Mouse (Mus musculus) spleen, adult 18-20 months (tissue): ENCODE measurements around the gene Ptprk.

Experiments
- DNase-seq, 2 experiments: peaks; one replicate each; pipeline ENCODE4 v3.0.0; 2022; ENCODE audit warnings: mixed read lengths in 2 of 2

Ptprk gene

DNA sequence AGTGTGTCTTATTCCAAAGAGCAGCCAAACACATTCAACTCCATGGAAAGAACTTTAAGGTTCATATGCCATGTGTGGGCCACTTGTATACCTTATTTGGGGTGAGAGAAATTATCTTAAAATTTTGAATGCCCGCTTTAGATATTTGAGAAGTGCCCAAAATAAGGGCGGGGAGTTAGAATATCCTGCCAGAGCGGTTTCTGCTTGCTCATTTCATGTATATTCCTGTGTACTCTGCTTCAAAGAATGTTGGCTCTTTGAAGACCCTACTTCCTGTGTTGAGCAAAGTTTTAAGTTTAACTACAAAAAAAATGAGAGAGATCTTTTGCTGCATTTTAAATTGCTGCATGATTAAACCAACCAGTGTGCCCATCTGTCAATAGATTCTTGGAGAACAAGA, 492.8 kb downstream of the Ptprk start:
- DNase-seq: no peak

DNA sequence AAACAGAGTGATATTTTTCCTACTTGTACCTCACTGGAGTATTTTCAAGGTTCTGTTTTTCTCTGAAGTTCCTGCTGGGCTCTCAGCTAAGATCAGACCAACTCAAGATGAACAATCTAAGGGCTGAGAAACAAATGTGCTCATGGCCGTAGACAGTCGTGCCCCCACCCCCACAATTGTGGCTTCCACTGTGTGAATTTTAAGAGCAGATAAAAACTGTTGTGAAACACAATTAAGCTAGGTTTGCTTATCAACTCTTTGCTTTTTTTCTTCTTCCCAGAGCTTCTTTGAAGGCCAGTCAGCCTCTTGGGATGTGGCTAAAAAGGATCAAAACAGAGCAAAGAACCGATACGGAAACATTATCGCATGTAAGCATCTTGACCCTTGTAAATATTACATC, 493.4 kb downstream of the Ptprk start:
- DNase-seq: no peak

DNA sequence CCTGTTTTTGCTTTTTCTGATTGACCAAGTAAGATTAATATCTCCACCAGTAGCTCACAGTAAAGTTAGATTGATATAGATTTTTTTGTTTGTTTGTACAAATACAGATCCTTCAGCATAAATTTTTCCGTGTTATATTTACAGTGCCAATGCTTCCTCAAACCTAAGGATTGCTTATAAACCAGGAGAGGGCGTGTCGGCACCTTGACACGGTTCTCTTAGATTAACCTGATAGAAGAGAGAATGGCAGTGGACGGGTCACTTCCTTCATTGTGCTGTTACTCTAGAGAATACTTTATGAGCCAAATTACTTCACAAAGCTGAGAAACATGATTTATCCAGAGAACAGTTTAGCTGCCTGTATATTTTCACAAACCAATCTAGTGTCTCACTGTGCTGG, 505.0 kb downstream of the Ptprk start:
- no peak for DNase-seq

DNA sequence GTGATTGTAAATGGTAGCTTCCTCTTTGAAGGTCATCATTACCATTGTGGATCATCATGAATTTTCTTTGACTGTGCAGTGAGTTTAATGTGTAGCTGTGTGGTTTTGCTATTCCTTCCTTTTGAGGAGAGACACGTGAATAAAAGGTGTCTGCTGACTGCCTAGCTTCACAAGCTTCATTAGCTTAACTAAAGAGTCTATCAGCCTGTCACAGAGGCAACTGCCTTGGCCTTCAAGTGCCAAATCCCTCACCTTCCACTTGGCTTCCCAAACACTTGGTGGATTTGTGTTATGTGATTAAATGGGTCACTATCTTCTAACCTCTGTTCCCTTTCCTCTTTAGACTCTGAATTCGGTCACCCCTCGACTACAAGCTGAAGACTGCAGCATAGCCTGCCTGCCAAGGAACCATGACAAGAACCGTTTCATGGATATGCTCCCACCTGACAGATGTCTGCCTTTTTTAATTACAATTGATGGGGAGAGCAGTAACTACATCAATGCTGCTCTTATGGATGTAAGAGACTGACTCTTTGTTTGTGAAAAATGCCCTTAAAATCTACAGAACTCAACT, 512.0 kb downstream of the Ptprk start:
- DNase-seq: no peak

DNA sequence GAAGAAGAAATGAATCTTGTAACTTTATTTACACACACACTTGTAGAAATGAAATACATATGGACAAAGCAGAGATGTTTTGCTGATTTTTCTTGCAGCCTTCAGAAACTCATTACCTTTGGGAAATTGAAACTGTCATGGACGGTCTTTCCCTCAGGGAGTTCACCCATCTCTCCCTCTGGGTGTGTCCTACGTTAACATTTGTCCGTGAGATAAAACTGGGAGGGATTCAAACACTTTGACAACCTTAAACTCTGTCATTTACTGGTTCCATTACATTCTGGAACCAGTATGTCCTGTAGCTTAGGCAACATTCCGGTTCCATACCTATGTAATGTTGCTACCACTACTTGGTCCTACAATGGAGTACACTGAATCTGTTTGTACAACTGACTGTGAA, 513.8 kb downstream of the Ptprk start:
- DNase-seq: no peak

DNA sequence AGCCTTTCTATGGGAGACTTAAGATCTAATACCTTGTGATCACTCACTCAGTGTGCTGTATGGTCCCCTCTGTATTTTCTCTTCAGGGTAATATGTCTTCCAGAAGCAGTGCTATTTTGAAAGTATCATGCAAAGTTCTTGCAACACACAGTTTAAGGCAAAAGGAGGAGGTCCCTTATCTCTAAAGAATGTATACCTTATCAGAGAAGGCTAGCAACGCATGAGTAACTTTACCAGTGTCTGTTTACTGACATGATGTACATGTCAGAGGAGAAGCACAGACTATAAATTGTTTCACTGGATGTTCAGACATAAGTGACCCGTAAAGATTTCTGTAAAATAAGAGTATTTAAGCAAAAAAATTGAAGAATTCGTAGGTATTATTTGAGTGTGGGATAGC, 516.2 kb downstream of the Ptprk start:
- DNase-seq: no peak

DNA sequence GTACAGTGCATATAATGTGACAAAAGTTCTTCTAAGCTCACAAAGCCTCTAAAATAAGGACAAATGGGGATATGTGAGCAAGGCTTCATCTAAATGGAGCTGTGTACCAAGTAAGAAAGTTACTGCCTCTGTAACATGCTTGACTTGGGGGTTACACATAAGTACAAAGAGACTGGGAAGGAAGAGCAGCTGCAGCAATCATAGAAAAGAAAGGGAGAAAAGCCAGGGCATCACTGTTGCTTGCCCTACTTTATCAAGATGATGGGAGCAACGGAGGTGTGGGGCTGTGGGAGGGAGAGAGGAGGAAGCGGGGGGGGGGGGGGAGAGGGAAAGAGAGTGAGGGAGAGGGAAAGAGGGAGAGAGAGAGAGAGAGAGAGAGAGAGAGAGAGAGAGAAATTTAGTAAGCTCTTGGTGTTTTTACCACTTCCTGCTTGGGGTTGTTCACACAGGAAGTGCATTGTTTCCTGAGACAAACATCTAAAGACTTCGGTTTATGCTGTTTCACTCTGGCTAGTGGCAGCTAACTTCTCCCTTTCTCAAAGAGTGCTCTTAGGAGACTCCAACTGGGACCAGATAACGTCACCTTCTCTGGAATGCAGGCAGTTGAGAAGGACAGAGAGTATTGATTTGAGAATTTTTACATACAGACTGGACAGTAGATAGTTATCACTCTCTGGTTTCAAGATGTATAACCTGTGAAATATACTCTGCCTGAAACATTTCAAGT, 519.1 kb downstream of the Ptprk start:
- DNase-seq: no peak

DNA sequence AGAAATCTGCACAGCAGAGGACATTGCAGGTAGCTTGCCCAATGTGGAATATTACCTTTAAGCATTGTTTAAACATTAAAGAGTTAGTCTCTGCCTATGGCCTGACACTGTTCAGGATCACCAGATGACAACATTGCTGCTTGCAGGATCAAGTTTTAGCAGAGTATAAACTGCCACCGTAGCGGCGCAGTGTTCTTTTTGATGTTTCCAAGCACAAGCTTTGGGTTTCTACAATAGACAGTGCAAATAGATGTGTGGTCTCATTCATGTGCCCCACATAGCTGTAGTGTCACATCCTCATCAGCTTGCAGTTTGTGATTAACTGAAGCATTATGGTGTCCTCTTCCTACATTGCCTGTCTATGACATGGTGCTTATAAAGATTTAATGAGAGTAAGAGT, 522.3 kb downstream of the Ptprk start:
- no peak for DNase-seq

DNA sequence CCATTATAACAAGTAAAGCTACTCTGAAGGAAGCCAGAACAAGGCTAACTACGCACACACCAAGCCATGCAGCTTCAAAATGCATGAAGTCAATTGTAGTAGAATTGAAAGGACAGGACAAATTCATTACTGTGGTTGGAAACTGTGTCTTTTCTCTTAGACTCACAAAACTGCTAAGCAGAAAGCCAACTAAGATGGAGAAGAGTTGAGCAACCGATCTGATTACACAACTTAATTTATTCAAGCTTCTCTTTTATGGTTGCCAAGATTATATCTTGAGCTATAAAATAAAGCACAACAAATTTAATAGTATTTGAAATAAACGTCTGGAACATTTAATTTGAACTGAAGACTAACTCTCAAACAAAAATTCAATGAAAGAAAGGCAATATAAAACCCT, 534.5 kb downstream of the Ptprk start:
- DNase-seq: no peak

DNA sequence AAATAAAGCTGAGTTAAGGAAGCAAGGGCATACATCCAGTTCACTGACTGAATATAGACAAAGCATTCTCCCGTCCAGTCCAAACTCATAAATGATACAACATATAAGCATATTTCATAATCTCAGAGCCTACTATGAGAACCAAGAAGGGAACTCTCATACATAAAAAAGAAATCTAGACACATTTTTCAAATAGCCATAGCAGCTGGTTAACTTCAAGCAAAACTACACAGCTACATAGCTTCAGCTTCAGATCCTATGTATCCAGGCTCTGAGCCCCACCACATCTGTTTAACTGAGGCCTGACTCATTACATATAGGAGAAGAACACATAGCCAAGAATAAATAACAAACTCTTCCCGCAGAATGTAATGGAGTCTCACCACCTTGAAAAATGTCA, 539.8 kb downstream of the Ptprk start:
- DNase-seq: no peak

DNA sequence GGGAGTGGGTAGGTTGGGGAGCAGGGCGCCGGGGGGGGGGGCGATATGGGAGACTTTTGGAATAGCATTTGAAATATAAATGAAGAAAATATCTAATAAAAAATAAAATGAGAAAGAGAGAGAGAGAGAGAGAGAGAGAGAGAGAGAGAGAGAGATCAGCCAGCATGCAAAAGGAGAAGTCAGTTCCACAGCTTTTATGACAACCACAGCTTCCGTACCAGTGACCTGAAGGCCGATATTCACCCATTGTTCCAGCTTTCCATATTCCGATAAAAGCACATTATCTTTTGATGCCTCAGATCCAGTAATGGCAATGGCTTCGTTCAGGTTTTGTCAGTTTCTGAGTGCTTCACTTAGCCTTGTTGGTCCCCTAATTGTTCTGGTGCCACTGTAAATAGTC, 542.6 kb downstream of the Ptprk start:
- no peak for DNase-seq

DNA sequence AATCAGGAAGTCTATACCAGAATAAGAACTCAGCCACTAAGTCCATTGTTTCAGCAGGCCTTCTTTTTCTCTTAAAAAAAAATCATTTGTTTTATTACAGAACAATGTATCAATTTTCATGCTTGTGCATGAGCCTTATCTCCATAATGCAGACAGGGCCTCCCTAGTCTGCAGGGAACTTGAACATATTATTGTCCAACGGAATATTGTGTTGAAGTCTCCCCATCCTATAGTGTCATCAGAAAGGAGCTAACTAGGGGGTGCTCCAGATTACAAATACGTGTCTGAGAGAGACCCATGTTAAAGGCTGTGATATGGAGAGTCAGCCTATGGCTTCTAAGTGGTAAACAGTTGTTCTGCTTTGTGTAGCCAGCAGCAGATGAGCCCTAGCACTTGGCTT, 543.4 kb downstream of the Ptprk start:
- DNase-seq: no peak

DNA sequence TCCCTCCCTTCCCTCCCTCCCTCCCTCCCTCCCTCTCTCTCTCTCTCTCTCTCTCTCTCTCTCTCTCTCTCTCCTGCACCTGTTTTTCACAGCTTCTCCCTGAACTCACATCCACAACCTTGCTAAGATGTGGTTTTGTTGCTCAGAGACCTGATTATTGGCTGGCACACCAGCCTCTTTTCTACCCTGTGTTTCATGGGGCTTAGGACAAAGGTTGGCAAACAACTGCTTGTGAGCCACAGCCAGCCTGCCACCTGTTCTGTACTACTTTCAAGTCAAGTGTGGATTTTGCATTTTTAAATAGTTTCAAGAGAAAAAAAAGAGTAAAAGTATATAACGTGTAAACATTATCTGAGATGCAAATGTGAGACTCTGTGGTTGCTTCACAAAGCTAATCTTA, 544.8 kb downstream of the Ptprk start:
- no peak for DNase-seq

DNA sequence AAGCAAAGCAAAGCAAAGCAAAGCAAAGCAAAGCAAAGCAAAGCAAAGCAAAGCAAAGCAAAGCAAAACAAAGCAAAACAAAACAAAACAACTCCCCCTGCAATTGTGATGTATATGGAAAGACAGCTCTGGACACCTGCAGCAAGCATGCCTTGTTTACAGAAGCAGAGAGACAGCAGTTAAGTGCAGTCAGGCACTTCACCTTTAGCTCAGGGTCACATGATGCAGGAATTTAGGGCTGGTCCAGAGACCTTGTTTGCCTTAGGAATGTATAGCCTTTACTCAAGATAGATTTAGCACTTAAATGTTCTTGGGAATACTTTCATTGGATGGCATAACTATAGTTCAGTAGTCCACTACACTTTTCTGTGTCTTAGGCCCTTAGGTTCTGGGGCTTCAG, 561.5 kb downstream of the Ptprk start:
- DNase-seq: no peak

DNA sequence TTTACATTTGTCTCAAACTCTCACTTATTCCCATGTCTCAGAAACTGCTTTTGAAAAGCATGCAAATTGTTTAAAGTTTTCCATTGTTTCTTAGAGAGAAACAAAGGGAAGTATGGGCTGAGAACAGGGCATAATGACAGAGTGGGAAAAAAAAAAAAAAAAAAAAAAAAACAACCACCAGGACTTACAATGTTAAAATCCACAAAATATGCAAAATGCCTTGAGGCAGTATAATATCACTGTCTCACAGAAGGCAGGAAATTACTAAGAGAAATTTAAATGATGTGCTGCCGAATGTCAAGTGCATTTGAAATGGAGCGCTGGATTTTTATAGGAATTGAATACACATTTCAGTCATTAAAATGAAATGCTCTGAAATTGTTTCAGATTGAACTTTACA, 567.3 kb downstream of the Ptprk start:
- no peak for DNase-seq
